Mouse (Mus musculus): Measurements from ENCODE around the gene Itpka. TPM values are rescaled to one million over a fixed set of nuclear protein-coding genes. Genes with fewer than 3 reads are reported as not detected.

The Itpka gene
- polyA plus RNA-seq (2012; rRNA removed) (0.50 and 0.54 TPM in 2 replicates), polyA plus RNA-seq (2014; fragmentation: Nextera tagmentation; extraction: Ambion mirVana) (0.28 and 0.52 TPM in 2 replicates)

DNA sequence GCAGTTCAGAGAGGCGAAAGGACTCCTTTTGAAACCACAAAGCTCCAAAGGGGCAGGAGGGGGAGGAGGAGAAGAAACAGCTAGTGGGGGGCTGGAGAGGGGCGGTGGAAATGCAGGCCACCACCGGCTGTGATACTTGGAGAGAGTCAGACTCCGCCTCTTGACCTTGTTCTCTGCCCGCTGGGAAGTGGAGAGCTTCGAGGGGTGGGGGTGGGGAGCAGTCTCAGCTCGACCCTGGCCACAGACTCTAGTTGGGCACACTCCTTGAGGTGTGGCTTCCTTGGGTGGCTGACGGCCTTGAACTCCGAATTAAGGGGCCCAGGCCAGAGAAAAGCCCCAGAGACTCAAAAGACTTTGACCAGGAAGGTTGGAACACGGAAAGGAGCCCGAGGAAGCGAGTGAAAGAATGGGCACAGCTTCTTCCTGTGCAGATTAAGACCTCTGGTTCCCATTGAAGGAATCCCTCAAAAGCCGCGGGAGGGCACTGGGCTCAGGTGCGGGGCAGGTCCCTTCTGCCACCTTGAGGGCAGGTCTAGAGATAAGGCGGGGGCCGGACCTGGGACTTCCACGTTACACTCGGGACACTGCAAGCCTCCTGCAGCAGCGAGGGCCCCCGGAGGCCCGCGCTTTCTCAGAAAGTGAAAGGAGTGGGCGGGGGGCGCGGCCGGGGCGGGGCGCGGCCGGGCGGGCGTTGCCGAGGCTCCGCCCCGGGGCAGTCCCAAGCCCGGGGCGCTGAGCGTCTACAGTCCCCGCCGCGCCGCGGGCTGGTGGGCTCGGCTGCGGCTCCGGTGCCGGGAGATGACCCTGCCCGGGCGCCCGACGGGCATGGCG is at the start of gene Itpka:
Gene Itpka, plus strand, starts transcription at position 757 of the 831 bp plus-strand sequence.
- WGBS: 2% methylated on average over 38 of the region's 53 CpGs
- Histone ChIP-seq H3K36me3 (ENCODE audit: control insufficient read depth, insufficient read depth, low read length) (no peaks in the 10 kb centered on the region), H3K4me1 (ENCODE audit: control insufficient read depth, insufficient read depth, low read length) (peaks cover 16% of the 10 kb centered on the region), H3K27ac (replicated peaks; ENCODE audit: low read depth, low read length) (no peak within 1 kb of the TSS), H3K4me3 (replicated peaks; ENCODE audit: low read length) (peak within 1 kb of the TSS; percentile 65), H3K4me2 (replicated peaks; ENCODE audit: low read depth, low read length, severe bottlenecking) (peak within 1 kb of the TSS; percentile 100), H3K9ac (ENCODE audit: low read depth, low read length, severe bottlenecking) (peak within 1 kb of the TSS; percentile 46), H3K27me3 (ENCODE audit: control insufficient read depth, insufficient read depth, low read length) (peaks cover 44% of the 10 kb centered on the region), H3K9me3 (ENCODE audit: control insufficient read depth, low read length) (no peaks in the 10 kb centered on the region)
- DNase-seq (ENCODE audit: low spot score) (peak; percentile 59), ATAC-seq (ENCODE audit: low FRiP score, low read depth) (peak; percentile 85)
- TF ChIP-seq POLR2A (IDR thresholded peaks at IDR 0.05; ENCODE audit: borderline replicate concordance, extremely low read depth, insufficient read depth, insufficient read length): 0 out of 2 replicates have a peak, but pooled peaks have one; percentile 7

- H3K27ac ChIP-seq (replicated peaks; ENCODE audit: low read depth, low read length): no peak overlapping the region
- no peak overlapping the region for H3K4me2 ChIP-seq (replicated peaks; ENCODE audit: low read depth, low read length, severe bottlenecking)
- no peak for TF ChIP-seq POLR2A (IDR thresholded peaks at IDR 0.05; ENCODE audit: borderline replicate concordance, extremely low read depth, insufficient read depth, insufficient read length)
- 91% methylated on average over 2 of the region's 2 CpGs for WGBS
- peaks cover 30% of the 10 kb centered on the region for H3K36me3 ChIP-seq (ENCODE audit: control insufficient read depth, insufficient read depth, low read length)
- H3K9me3 ChIP-seq (ENCODE audit: control insufficient read depth, low read length): no peaks in the 10 kb centered on the region
- no peak overlapping the region for H3K9ac ChIP-seq (ENCODE audit: low read depth, low read length, severe bottlenecking)
- H3K27me3 ChIP-seq (ENCODE audit: control insufficient read depth, insufficient read depth, low read length): no peaks in the 10 kb centered on the region
- DNase-seq (ENCODE audit: low spot score) (no peak), ATAC-seq (ENCODE audit: low FRiP score, low read depth) (no peak)
- H3K4me3 ChIP-seq (replicated peaks; ENCODE audit: low read length): no peak overlapping the region
- H3K4me1 ChIP-seq (ENCODE audit: control insufficient read depth, insufficient read depth, low read length): no peaks in the 10 kb centered on the region
Observed at GRCm38 (mm10) chr2:119694826-119695225, 47.3 kb upstream of the Itpka start.

- no peak overlapping the region for H3K9ac ChIP-seq (ENCODE audit: low read depth, low read length, severe bottlenecking)
- DNase-seq (ENCODE audit: low spot score) (no peak), ATAC-seq (ENCODE audit: low FRiP score, low read depth) (no peak)
- 77% methylated on average over 1 of the region's 1 CpGs for WGBS
- no peaks in the 10 kb centered on the region for H3K9me3 ChIP-seq (ENCODE audit: control insufficient read depth, low read length)
- no peak overlapping the region for H3K4me3 ChIP-seq (replicated peaks; ENCODE audit: low read length)
- H3K27me3 ChIP-seq (ENCODE audit: control insufficient read depth, insufficient read depth, low read length): no peaks in the 10 kb centered on the region
- TF ChIP-seq POLR2A (IDR thresholded peaks at IDR 0.05; ENCODE audit: borderline replicate concordance, extremely low read depth, insufficient read depth, insufficient read length): no peak
- H3K4me1 ChIP-seq (ENCODE audit: control insufficient read depth, insufficient read depth, low read length): no peaks in the 10 kb centered on the region
- peaks cover 32% of the 10 kb centered on the region for H3K36me3 ChIP-seq (ENCODE audit: control insufficient read depth, insufficient read depth, low read length)
- H3K4me2 ChIP-seq (replicated peaks; ENCODE audit: low read depth, low read length, severe bottlenecking): no peak overlapping the region
- H3K27ac ChIP-seq (replicated peaks; ENCODE audit: low read depth, low read length): no peak overlapping the region
Observed at GRCm38 (mm10) chr2:119696111-119696510, 46.0 kb upstream of the Itpka start.

DNA sequence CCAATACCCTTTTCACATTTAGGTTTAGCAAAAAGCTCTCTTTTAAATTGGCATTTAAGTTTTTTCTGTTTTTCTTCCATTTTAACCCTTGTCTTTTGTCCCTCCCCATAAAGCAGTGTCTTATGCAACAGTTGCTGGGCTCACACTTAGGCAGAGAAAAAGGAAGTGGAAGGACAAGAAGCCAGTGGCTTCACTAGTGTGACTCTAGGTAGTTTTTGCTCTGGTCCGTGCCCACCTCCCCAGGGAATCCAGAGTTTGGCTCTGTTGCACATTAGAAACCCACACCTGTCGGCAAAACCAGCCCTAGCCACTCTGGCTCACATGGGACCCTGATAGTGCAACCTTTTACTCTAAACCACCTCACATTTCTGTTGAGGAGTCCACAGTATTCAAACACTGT is 43.7 kb upstream of the Itpka start:
- WGBS: 74% methylated on average over 2 of the region's 2 CpGs
- no peak for ATAC-seq (ENCODE audit: low FRiP score, low read depth)
- peaks cover 30% of the 10 kb centered on the region for H3K36me3 ChIP-seq (ENCODE audit: control insufficient read depth, insufficient read depth, low read length)
- no peaks in the 10 kb centered on the region for H3K9me3 ChIP-seq (ENCODE audit: control insufficient read depth, low read length)
- no peak for DNase-seq (ENCODE audit: low spot score)
- no peak for TF ChIP-seq POLR2A (IDR thresholded peaks at IDR 0.05; ENCODE audit: borderline replicate concordance, extremely low read depth, insufficient read depth, insufficient read length)
- no peak overlapping the region for H3K27ac ChIP-seq (replicated peaks; ENCODE audit: low read depth, low read length)
- H3K27me3 ChIP-seq (ENCODE audit: control insufficient read depth, insufficient read depth, low read length): no peaks in the 10 kb centered on the region
- no peak overlapping the region for H3K9ac ChIP-seq (ENCODE audit: low read depth, low read length, severe bottlenecking)
- no peaks in the 10 kb centered on the region for H3K4me1 ChIP-seq (ENCODE audit: control insufficient read depth, insufficient read depth, low read length)
- no peak overlapping the region for H3K4me2 ChIP-seq (replicated peaks; ENCODE audit: low read depth, low read length, severe bottlenecking)
- no peak overlapping the region for H3K4me3 ChIP-seq (replicated peaks; ENCODE audit: low read length)

GRCm38 (mm10) chr2:119699962-119700361 is 42.2 kb upstream of the Itpka start:
- H3K4me2 ChIP-seq (replicated peaks; ENCODE audit: low read depth, low read length, severe bottlenecking): no peak overlapping the region
- ATAC-seq (ENCODE audit: low FRiP score, low read depth): no peak
- no peaks in the 10 kb centered on the region for H3K9me3 ChIP-seq (ENCODE audit: control insufficient read depth, low read length)
- WGBS: 85% methylated on average over 3 of the region's 3 CpGs
- no peak overlapping the region for H3K27ac ChIP-seq (replicated peaks; ENCODE audit: low read depth, low read length)
- no peak for TF ChIP-seq POLR2A (IDR thresholded peaks at IDR 0.05; ENCODE audit: borderline replicate concordance, extremely low read depth, insufficient read depth, insufficient read length)
- H3K4me3 ChIP-seq (replicated peaks; ENCODE audit: low read length): no peak overlapping the region
- H3K4me1 ChIP-seq (ENCODE audit: control insufficient read depth, insufficient read depth, low read length): no peaks in the 10 kb centered on the region
- no peak for DNase-seq (ENCODE audit: low spot score)
- H3K9ac ChIP-seq (ENCODE audit: low read depth, low read length, severe bottlenecking): no peak overlapping the region
- no peaks in the 10 kb centered on the region for H3K27me3 ChIP-seq (ENCODE audit: control insufficient read depth, insufficient read depth, low read length)
- H3K36me3 ChIP-seq (ENCODE audit: control insufficient read depth, insufficient read depth, low read length): peaks cover 19% of the 10 kb centered on the region

Data from limb, embryonic 14.5 days (tissue).